Mouse (Mus musculus): Measurements from ENCODE around the gene Ankrd33b. TPM values are rescaled to one million over a fixed set of nuclear protein-coding genes. Genes with fewer than 3 reads are reported as not detected.

Ankrd33b gene
- polyA plus RNA-seq, 1 experiment from 2014 or later, result 0.56 TPM

GRCm38 (mm10) chr15:31282353-31282752 is 85.2 kb downstream of the Ankrd33b start:
- Histone ChIP-seq H3K4me1 (0 out of 2 replicates have a peak, but pooled peaks cover 3% of the 10 kb centered on the region), H3K27me3 (ENCODE audit: low read depth, poor library complexity, severe bottlenecking) (no peaks in the 10 kb centered on the region), H3K9me3 (replicated peaks) (no peaks in the 10 kb centered on the region), H3K4me3 (no peak overlapping the region), H3K36me3 (no peaks in the 10 kb centered on the region), H3K27ac (replicated peaks) (no peak overlapping the region)
- WGBS, result 77% methylated on average over 3 of the region's 3 CpGs
- no peak for DNase-seq (ENCODE audit: low spot score)

GRCm38 (mm10) chr15:31281830-31282229 is 85.7 kb downstream of the Ankrd33b start:
- DNase-seq (ENCODE audit: low spot score), result no peak
- Histone ChIP-seq H3K9me3 (replicated peaks) (no peaks in the 10 kb centered on the region), H3K27ac (replicated peaks) (no peak overlapping the region), H3K4me1 (0 out of 2 replicates have a peak, but pooled peaks cover 3% of the 10 kb centered on the region), H3K27me3 (ENCODE audit: low read depth, poor library complexity, severe bottlenecking) (no peaks in the 10 kb centered on the region), H3K4me3 (no peak overlapping the region), H3K36me3 (no peaks in the 10 kb centered on the region)
- 81% methylated on average over 13 of the region's 13 CpGs for WGBS

GRCm38 (mm10) chr15:31280683-31281082 is 86.8 kb downstream of the Ankrd33b start:
- H3K4me3 ChIP-seq, result no peak overlapping the region
- H3K36me3 ChIP-seq, result no peaks in the 10 kb centered on the region
- no peaks in the 10 kb centered on the region for H3K9me3 ChIP-seq (replicated peaks)
- H3K4me1 ChIP-seq, result 0 out of 2 replicates have a peak, but pooled peaks cover 3% of the 10 kb centered on the region
- no peak for DNase-seq (ENCODE audit: low spot score)
- H3K27ac ChIP-seq (replicated peaks), result no peak overlapping the region
- whole genome bisulfite sequencing, result 78% methylated on average over 2 of the region's 2 CpGs
- no peaks in the 10 kb centered on the region for H3K27me3 ChIP-seq (ENCODE audit: low read depth, poor library complexity, severe bottlenecking)

- H3K27me3 ChIP-seq (ENCODE audit: low read depth, poor library complexity, severe bottlenecking), result no peaks in the 10 kb centered on the region
- no peak overlapping the region for H3K4me3 ChIP-seq
- no peaks in the 10 kb centered on the region for H3K36me3 ChIP-seq
- DNase-seq (ENCODE audit: low spot score), result no peak
- H3K27ac ChIP-seq (replicated peaks), result no peak overlapping the region
- H3K4me1 ChIP-seq, result 0 out of 2 replicates have a peak, but pooled peaks cover 3% of the 10 kb centered on the region
- 78% methylated on average over 5 of the region's 5 CpGs for WGBS
- H3K9me3 ChIP-seq (replicated peaks), result no peaks in the 10 kb centered on the region
These were observed 87.5 kb downstream of the Ankrd33b start for GRCm38 (mm10) chr15:31280059-31280458.

GRCm38 (mm10) chr15:31279577-31280004 is 87.9 kb downstream of the Ankrd33b start:
- no peaks in the 10 kb centered on the region for H3K36me3 ChIP-seq
- H3K4me3 ChIP-seq, result no peak overlapping the region
- WGBS, result 91% methylated on average over 6 of the region's 6 CpGs
- H3K27me3 ChIP-seq (ENCODE audit: low read depth, poor library complexity, severe bottlenecking), result no peaks in the 10 kb centered on the region
- no peaks in the 10 kb centered on the region for H3K9me3 ChIP-seq (replicated peaks)
- DNase-seq (ENCODE audit: low spot score), result no peak
- H3K27ac ChIP-seq (replicated peaks), result no peak overlapping the region
- 0 out of 2 replicates have a peak, but pooled peaks cover 3% of the 10 kb centered on the region for H3K4me1 ChIP-seq

GRCm38 (mm10) chr15:31279120-31279519 is 88.4 kb downstream of the Ankrd33b start:
- Histone ChIP-seq H3K36me3 (no peaks in the 10 kb centered on the region), H3K27me3 (ENCODE audit: low read depth, poor library complexity, severe bottlenecking) (no peaks in the 10 kb centered on the region), H3K9me3 (replicated peaks) (no peaks in the 10 kb centered on the region), H3K4me1 (0 out of 2 replicates have a peak, but pooled peaks cover 3% of the 10 kb centered on the region), H3K4me3 (no peak overlapping the region), H3K27ac (replicated peaks) (no peak overlapping the region)
- DNase-seq (ENCODE audit: low spot score), result no peak
- 77% methylated on average over 2 of the region's 2 CpGs for WGBS

GRCm38 (mm10) chr15:31278090-31278489 is 89.4 kb downstream of the Ankrd33b start:
- H3K9me3 ChIP-seq (replicated peaks), result no peaks in the 10 kb centered on the region
- no peaks in the 10 kb centered on the region for H3K27me3 ChIP-seq (ENCODE audit: low read depth, poor library complexity, severe bottlenecking)
- 86% methylated on average over 4 of the region's 4 CpGs for WGBS
- no peak overlapping the region for H3K27ac ChIP-seq (replicated peaks)
- no peak for DNase-seq (ENCODE audit: low spot score)
- H3K4me3 ChIP-seq, result no peak overlapping the region
- no peaks in the 10 kb centered on the region for H3K36me3 ChIP-seq
- 0 out of 2 replicates have a peak, but pooled peaks cover 3% of the 10 kb centered on the region for H3K4me1 ChIP-seq

GRCm38 (mm10) chr15:31273509-31273908 is 94.0 kb downstream of the Ankrd33b start:
- Histone ChIP-seq H3K36me3 (no peaks in the 10 kb centered on the region), H3K4me1 (no peaks in the 10 kb centered on the region), H3K4me3 (no peak overlapping the region), H3K27ac (replicated peaks) (no peak overlapping the region), H3K27me3 (ENCODE audit: low read depth, poor library complexity, severe bottlenecking) (no peaks in the 10 kb centered on the region), H3K9me3 (replicated peaks) (no peaks in the 10 kb centered on the region)
- WGBS, result 89% methylated on average over 10 of the region's 10 CpGs
- DNase-seq (ENCODE audit: low spot score), result no peak

GRCm38 (mm10) chr15:31272695-31273094 is 94.8 kb downstream of the Ankrd33b start:
- Histone ChIP-seq H3K4me1 (no peaks in the 10 kb centered on the region), H3K36me3 (no peaks in the 10 kb centered on the region), H3K27me3 (ENCODE audit: low read depth, poor library complexity, severe bottlenecking) (no peaks in the 10 kb centered on the region), H3K9me3 (replicated peaks) (no peaks in the 10 kb centered on the region), H3K4me3 (no peak overlapping the region), H3K27ac (replicated peaks) (no peak overlapping the region)
- no peak for DNase-seq (ENCODE audit: low spot score)
- 85% methylated on average over 7 of the region's 7 CpGs for WGBS

- H3K4me1 ChIP-seq, result no peaks in the 10 kb centered on the region
- H3K27me3 ChIP-seq (ENCODE audit: low read depth, poor library complexity, severe bottlenecking), result no peaks in the 10 kb centered on the region
- no peak for DNase-seq (ENCODE audit: low spot score)
- WGBS, result 94% methylated on average over 4 of the region's 4 CpGs
- H3K4me3 ChIP-seq, result no peak overlapping the region
- no peak overlapping the region for H3K27ac ChIP-seq (replicated peaks)
- no peaks in the 10 kb centered on the region for H3K36me3 ChIP-seq
- no peaks in the 10 kb centered on the region for H3K9me3 ChIP-seq (replicated peaks)
These were observed 98.0 kb downstream of the Ankrd33b start for GRCm38 (mm10) chr15:31269558-31269957.

- DNase-seq (ENCODE audit: low spot score), result no peak
- H3K27ac ChIP-seq (replicated peaks), result no peak overlapping the region
- WGBS, result 89% methylated on average over 6 of the region's 6 CpGs
- no peaks in the 10 kb centered on the region for H3K4me1 ChIP-seq
- no peaks in the 10 kb centered on the region for H3K36me3 ChIP-seq
- H3K4me3 ChIP-seq, result no peak overlapping the region
- H3K9me3 ChIP-seq (replicated peaks), result no peaks in the 10 kb centered on the region
- H3K27me3 ChIP-seq (ENCODE audit: low read depth, poor library complexity, severe bottlenecking), result no peaks in the 10 kb centered on the region
These were observed 99.4 kb downstream of the Ankrd33b start for GRCm38 (mm10) chr15:31268148-31268547.

GRCm38 (mm10) chr15:31265845-31266244 is 101.7 kb downstream of the Ankrd33b start:
- no peak for DNase-seq (ENCODE audit: low spot score)
- no peaks in the 10 kb centered on the region for H3K9me3 ChIP-seq (replicated peaks)
- H3K4me1 ChIP-seq, result no peaks in the 10 kb centered on the region; the same call in 1 of the 2 replicates
- 94% methylated on average over 12 of the region's 12 CpGs for WGBS
- no peaks in the 10 kb centered on the region for H3K27me3 ChIP-seq (ENCODE audit: low read depth, poor library complexity, severe bottlenecking)
- H3K36me3 ChIP-seq, result no peaks in the 10 kb centered on the region
- H3K4me3 ChIP-seq, result no peak overlapping the region
- no peak overlapping the region for H3K27ac ChIP-seq (replicated peaks)

GRCm38 (mm10) chr15:31265404-31265803 is 102.1 kb downstream of the Ankrd33b start:
- no peak for DNase-seq (ENCODE audit: low spot score)
- no peaks in the 10 kb centered on the region for H3K27me3 ChIP-seq (ENCODE audit: low read depth, poor library complexity, severe bottlenecking)
- no peaks in the 10 kb centered on the region for H3K9me3 ChIP-seq (replicated peaks)
- no peaks in the 10 kb centered on the region for H3K36me3 ChIP-seq
- WGBS, result 90% methylated on average over 8 of the region's 8 CpGs
- H3K27ac ChIP-seq (replicated peaks), result no peak overlapping the region
- no peak overlapping the region for H3K4me3 ChIP-seq
- H3K4me1 ChIP-seq, result no peaks in the 10 kb centered on the region; the same call in 1 of the 2 replicates

- 39% methylated on average over 6 of the region's 6 CpGs for WGBS
- Histone ChIP-seq H3K36me3 (no peaks in the 10 kb centered on the region), H3K4me3 (no peak overlapping the region)
These were observed 102.7 kb downstream of the Ankrd33b start for GRCm38 (mm10) chr15:31264827-31265226.

More at GRCm38 (mm10) chr15:31264827-31265226, 102.7 kb downstream of the Ankrd33b start:
- H3K27ac ChIP-seq (replicated peaks), result no peak overlapping the region; the same call in 1 of the 2 replicates
- no peaks in the 10 kb centered on the region for H3K9me3 ChIP-seq (replicated peaks)
- peak; percentile 82 for DNase-seq (ENCODE audit: low spot score)
- no peaks in the 10 kb centered on the region for H3K27me3 ChIP-seq (ENCODE audit: low read depth, poor library complexity, severe bottlenecking)
- no peaks in the 10 kb centered on the region; the same call in 1 of the 2 replicates for H3K4me1 ChIP-seq
